Mouse (Mus musculus): ENCODE results near the gene Cldn22.
"Not testable (repeated sequence)": the region's sequence is repeated elsewhere in the genome, so short reads cannot be mapped to it uniquely, and the experiment has no call there.

The Cldn22 gene

GRCm38 (mm10) chr8:47824182-47824581 lies at the start of gene Cldn22:
Gene Cldn22, plus strand, starts transcription at chr8:47824482.
- no peak for DNase-seq

DNA sequence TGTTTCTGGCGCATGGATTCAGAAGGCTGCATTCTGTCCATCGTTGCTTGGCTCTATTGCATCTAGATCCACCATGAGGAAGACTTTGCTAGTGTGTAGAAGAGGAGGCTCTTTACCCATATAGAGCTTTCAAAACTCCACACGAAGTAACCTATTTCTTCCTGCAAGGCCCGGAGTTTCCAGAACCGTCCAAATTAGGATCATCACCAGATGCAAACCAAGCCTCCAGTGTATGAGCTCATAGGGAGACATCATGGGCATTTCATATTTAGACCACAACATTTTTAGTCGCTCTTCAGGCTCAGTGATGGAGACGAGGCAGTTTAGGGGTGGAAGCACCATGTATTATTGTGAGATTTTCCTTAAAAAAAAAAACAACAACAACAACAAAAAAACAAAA lies 46.9 kb upstream of the Cldn22 start:
- no peak for DNase-seq

DNA sequence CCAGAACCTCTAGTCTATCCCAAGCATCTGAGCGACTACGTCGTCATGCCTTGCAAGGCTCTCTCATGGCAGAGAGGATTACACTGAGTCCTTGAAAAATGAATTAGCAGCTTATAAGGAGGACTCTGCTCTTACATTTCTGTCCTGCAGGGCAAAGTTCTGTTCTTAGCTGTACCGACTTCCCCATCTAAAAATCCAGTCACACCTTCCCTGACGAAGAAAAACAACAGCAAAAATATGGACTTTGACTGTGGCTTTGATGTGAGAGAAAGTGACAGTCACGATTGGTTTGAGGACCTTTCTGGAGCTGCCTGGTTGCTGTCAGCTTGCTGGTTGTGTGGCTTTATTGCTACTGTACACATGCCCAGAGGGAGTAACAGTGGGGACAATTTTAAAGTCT lies 44.7 kb upstream of the Cldn22 start:
- DNase-seq, result no peak

DNA sequence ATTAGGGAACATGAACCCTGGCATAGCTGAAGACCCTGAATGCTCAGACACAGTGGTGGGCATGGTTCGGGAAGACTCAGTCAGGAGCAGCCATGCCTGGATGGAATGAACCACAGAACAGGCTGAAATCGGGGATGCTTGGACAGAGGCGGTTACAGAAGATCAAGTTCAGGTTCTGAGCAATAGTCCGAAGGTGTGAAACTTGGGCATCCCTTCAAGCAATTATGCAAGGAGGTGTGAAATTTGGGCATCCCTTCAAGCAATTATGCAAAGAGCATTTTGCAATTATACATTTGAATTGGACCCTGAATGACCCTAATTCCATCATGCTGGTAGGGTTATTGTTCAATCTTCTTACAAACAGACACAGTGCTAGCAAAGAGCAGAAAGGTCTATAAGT lies 42.4 kb upstream of the Cldn22 start:
- no peak for DNase-seq

- no peak for DNase-seq
Observed at GRCm38 (mm10) chr8:47783544-47783943, 40.7 kb upstream of the Cldn22 start.

DNA sequence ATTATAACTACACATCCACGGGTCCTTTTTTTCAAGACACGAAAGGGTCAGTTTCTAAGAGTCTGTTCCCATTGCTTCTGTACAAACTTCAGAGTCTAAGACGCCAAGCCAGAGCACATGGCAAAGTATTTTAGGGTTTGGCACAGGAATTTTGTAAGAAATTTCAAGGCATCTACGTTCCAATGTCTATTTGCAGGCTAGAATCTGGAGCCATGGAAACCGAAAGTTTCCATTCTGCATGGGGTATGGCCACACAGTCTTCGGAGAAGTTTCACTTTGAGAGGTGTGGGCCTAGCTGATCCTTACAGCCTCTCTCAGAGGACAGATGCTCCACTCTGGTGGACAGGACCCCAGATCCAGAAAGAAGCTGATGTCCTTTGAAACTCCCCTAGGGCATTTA lies 40.3 kb upstream of the Cldn22 start:
- no peak for DNase-seq

DNA sequence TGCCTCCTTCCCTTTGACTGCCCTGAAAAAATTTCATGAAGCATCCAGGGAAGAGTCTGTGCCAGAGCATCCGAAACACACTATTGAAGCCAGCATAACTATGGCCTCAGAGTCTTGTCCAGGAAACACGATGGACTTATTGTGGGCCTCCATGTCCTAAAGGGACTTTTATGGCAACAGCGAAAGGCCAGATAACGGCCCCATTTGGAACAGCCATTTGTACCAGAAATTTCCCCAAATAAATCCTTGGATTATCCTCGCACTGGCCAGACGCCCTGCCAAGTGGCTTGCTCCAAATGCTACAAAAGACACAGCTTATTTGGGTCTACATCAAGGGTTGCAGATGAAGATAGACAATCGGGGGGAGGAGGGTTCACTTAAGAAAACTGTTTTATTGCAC lies 39.8 kb upstream of the Cldn22 start:
- no peak for DNase-seq

DNA sequence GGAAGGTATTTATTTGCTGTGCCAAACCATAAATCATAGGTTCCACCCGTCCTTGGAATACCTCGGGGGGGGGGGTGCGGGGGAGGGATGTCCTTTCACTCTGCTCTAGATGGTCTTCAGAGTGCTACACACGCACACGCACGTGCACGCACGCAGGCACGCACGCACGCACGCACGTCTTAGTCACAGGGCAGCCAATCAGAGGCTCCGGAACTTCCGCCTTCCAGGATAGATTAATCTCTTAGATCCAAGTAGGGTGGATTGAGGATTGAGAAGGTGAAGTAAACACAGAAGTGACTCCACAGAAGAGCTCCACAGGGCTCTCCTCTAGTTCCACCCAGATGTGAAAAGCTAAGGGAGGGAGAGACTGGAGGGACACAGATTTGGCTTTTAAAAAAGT lies 38.0 kb upstream of the Cldn22 start:
- DNase-seq, result no peak

DNA sequence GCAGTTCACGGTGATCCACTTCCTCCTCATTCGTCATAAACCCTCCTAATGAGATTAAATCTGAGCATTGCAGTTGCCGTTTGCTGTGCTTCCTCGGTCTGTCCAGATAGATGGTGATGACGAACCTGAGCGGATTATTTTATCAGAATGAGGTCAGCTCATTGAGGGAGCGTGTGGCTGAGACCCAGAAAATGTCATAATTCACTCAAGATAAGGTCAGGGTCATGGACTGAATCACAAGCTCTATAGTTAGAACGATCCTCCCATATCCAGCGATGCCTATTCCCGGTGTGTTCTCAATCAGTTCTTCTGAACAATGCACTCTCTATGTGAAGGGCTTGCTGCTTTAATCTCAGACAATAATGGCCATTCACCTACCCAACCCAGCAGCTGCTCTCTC lies 36.6 kb upstream of the Cldn22 start:
- no peak for DNase-seq

DNA sequence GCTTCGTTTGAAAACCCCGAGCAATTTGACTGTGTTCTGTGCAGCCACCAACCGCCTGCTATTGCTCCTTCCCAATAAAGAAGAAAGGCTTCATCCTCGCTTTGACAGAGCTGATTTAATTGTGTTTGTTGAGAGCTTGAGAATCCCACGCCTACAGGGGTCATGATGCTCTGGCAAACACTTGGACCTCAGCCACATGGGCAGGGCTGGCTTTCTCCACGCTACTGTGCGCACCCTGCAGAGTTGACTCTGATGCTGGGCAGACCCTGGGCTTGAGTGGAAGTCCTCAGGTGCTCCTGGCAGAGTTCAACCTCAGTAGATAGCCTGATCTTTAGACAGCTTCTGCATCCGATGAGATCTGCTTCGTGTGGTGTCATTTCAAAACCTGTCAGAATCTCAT lies 32.3 kb upstream of the Cldn22 start:
- DNase-seq, result no peak

- no peak for DNase-seq
Observed at GRCm38 (mm10) chr8:47799438-47799837, 24.8 kb upstream of the Cldn22 start.

DNA sequence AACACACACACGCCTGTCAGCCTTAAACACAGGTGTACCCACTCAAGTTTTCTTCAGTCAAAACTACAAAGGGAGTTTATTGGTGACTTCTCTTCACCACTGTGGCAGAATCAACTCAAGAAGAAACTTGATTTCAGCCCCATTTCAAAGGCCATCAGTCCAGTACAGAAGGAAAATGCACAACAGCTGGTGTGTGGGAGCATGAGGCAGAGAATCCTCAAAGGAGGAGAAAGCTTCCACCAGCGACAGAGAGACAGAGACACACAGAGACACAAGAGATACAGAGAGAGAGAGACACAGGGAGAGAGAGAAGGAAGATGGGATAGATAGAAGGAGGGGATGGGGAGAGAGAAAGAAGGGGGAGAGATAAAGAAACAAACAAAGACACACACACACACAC lies 21.9 kb upstream of the Cldn22 start:
- DNase-seq, result no peak

- DNase-seq, result no peak
Observed at GRCm38 (mm10) chr8:47804262-47804661, 20.0 kb upstream of the Cldn22 start.

GRCm38 (mm10) chr8:47809970-47810665 lies 14.2 kb upstream of the Cldn22 start:
- no peak for DNase-seq

DNA sequence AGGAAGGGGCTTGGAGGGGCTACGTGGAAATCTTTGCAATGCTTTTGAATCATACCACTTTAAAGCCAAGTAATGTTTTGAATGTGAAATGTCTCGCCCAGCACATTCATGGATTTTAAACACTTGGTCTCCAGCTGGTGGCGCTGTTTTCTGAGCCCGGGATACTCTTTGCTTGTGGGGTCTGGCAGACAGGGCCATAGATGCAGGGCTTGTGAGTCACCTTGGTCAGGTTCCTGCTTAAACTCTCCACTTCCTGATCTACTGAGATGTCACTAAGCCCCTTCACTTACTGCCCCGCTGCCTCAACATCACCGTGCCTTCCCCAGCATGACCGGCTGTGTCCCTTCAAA lies 13.6 kb upstream of the Cldn22 start:
- no peak for DNase-seq

DNA sequence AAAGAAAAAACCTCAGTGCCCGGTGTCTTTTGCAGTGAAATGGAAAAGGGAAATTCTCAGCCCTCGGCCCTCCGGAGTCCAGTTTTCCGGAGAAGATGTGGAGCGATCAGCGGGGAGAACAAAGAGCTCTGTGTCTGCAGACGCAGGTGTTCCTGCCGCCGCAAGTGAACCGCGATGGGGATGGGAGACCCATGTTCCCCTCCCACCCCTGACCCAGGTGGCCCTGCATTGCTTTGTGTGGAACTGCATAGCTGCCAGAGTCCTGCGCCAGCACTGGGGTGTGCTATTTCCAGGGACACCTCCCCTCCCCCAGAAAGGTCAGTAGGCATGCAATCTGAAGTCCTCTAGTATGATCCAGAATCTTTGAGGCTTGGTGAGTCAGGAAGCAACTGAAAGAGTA lies 13.1 kb upstream of the Cldn22 start:
- DNase-seq, result no peak

DNA sequence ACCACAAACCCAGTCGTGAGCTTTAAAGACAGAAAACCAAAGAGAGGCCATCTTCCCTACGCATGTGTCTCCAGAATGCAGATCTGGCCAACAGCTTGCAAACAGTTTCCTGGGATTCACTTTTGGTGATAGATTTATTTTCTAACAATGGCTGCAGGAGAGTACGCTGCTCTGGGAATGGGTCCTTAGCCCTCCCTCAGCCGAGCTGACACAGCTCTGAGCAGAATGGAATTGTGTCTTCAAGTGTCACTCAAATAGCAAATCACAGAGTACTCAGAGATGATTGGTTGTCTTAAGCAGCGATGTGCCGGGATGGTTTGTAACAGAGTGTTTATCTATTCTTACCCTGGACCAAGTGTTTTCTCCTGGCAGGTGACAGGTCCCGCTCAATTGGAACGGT lies 5.2 kb upstream of the Cldn22 start:
- DNase-seq, result no peak

DNA sequence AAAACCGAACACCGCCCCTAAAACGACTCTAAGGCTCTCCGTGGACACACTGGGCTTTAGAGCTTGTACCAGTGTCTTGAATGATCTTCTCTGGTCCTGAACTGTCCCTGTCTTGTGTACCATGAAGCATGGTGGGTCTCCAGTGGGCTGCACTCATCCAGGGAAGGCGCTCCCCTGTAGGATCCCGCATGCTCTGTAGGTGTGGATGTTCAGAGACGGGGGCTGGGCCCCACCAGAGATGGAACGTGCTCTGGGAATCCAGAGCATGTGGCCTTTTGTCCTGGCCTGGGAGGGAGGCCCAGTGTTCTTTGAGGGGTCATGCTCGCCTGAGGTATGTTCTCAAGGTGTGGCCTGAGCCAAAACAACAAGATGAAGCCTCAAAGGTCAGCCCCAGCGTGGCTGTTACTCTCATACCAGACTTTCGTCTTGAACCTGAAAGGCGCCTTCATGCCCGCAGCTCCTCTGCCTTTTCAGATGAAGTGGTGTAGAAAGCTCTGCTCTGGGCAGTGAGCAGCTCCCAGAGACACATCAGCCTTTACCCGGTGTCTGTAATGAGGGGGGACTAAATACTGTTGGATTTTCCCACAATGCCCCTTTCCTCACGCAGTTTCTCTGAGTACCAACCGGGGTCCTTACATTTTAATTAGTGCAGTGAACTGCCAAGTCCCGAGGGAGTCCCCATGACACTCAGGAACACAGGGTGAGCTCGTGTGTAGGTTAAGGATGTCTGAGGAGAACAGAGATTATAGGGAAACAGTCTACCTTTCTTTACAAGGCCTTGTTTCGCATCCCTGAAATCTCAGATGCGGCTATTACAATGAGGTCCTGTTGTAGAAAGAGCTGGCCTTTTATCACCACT lies 3.1 kb upstream of the Cldn22 start:
- DNase-seq, result no peak

DNA sequence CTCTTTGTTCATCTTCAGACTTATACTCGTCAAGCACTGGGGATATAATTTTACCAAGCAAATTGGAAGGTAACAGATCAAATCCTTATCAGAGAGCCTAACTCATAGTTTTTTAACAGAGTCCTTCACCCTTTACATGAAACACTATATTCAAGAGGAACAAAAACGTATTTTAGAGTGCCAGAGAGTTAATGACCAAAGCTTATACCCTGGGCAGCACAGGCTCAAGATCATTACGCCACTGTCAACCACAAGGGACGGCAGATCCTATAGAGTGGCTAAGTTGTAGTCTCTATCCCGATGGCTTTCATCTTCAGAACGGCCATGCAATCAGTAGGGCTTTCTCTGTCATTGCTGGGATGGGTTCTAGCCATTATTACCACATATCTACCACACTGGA lies 2.4 kb upstream of the Cldn22 start, which contains the start of gene Cldn24:
Cldn24 (plus strand) TSS at position 301 of the 400 bp plus-strand sequence.
- no peak for DNase-seq

GRCm38 (mm10) chr8:47822541-47822940 lies 1.7 kb upstream of the Cldn22 start:
- DNase-seq, result not testable (repeated sequence)

DNA sequence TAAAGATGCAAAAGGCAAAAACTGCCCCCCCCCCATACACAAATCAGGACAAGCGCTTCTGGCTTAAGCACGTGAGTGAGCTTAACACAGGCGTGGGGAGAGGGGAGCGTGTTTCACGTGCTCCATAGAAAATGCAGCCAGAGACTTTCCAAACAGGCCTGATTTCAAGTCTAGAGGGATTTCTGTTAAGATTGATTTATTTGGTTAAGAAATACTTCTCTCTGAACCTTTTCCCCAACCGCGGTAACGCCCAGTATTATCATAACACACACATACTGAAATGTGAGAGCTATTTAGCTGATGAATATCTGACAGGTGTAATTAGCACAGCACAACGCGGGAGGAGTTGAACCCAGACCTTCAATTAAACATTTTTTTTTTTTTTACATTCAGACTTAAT lies 505 bp upstream of the Cldn22 start:
- DNase-seq, result no peak

- DNase-seq, result no peak
Observed at GRCm38 (mm10) chr8:47825596-47825995, 1.3 kb downstream of the Cldn22 start.

DNA sequence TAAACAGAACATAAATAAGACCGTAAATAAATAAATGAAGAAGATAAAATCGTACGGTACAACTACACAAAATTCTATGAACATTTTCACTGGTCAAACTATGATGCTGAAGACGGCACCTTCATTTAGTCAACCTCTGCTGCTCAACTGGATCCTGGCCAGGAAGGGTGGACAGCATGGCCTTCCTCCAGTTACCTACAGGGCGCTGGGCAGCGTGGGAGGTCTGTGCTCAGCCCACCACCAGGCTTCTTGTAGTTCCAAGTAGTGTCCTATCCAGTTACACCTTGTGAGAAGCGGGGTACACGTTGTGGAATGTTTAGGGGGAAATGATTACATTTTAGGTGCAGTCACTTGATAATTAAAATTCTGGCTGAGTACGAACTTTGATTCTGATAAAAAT lies 2.6 kb downstream of the Cldn22 start:
- no peak for DNase-seq

DNA sequence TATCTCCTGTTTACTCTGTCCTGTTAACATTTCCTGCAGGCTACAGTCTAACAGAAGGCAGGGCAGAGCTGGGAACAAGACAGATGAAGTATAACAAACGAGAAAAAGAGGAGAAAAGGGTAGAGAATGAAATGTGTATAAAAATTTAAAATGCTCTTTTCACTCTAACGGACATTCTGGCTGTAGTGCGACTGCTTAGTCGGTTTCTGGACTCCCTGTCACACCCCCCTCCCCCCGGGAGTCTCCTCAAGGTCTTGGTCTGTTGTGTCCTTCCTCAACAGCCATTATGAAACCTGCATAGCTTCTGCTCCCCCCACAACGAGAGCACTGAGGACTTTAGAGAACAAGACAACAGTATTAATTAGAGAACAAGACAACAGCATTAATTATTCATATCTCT lies 8.3 kb downstream of the Cldn22 start:
- DNase-seq, result no peak

DNA sequence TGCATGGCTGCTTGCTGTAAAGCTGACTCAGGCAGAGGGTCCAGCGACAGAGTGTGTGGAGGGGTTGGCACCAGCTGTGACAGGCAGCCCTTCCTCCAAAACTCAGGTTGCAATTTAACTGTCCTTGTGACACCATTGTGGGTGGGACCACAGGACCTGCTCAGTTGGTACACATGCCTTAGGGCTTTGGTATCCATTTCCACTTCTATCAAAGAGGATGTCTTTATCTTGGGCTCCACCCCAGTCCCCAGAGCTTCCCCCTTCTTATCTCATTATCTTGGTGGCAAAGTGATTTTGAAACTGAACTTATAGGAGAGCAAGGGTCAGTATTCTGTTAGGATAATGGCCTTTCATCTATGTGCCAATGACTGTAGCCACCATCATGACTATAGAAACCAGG lies 9.7 kb downstream of the Cldn22 start:
- no peak for DNase-seq
